Comparison of ENCODE assay signal across 11 mouse cellular contexts in genomic region chr12:76708181-76708580, GRCm38 (mm10). TPM values are rescaled to one million over a fixed set of nuclear protein-coding genes. Genes with fewer than 3 reads are reported as not detected.
DNase-seq lines count a peak whose midpoint lies in the region; ATAC-seq and TF ChIP-seq lines count a peak whose summit lies in the region.
"Had no signal": no experiment of that assay in that cellular context is flagged by ENCODE, and none has a peak within 500 bp of the region (broad histone marks: within the 10 kb centered on the region; RNA-seq: fewer than 3 reads in every experiment).

No protein-coding gene starts in this region.

- H3K4me3 ChIP-seq in heart, embryonic 12.5 days: peak overlapping the region; percentile 74
- no peak overlapping the region for H3K4me3 ChIP-seq in midbrain, postnatal 0 days (ENCODE audit: low read depth, low read length)
- no peak overlapping the region for H3K4me3 ChIP-seq in midbrain, embryonic 13.5 days (replicated peaks)
- H3K4me3 ChIP-seq in hindbrain, embryonic 14.5 days (replicated peaks; ENCODE audit: low read length): no peak overlapping the region
- H3K4me3 ChIP-seq: stomach, embryonic 15.5 days had no signal

- DNase-seq in heart, adult 18-20 months: no peak
- no peak for DNase-seq in midbrain, postnatal 0 days (ENCODE audit: low spot score)
- no peak for DNase-seq in hindbrain, embryonic 14.5 days (ENCODE audit: low spot score)
- no peak for DNase-seq in right cerebral cortex, postnatal 4 days
- no peak for DNase-seq in gastrocnemius, adult 18-20 months (ENCODE audit: low spot score)
- DNase-seq: layer of hippocampus, adult 9-11 months had no signal

- no peak for ATAC-seq in heart, embryonic 12.5 days (ENCODE audit: insufficient number of reproducible peaks, low FRiP score)
- ATAC-seq in midbrain, postnatal 0 days (ENCODE audit: low FRiP score): no peak
- ATAC-seq in midbrain, embryonic 13.5 days: no peak
- no peak for ATAC-seq in hindbrain, embryonic 14.5 days (ENCODE audit: low FRiP score)
- ATAC-seq in megakaryocyte-erythroid progenitor cell, adult 5-6 weeks (replicated peaks; ENCODE audit: low FRiP score, low TSS enrichment, poor library complexity, severe bottlenecking): 0 out of 2 replicates have a peak, but pooled peaks have one; percentile 26

- WGBS in heart, embryonic 12.5 days: 58% methylated on average over 3 of the region's 3 CpGs
- WGBS in midbrain, postnatal 0 days: 84% methylated on average over 3 of the region's 3 CpGs
- WGBS in midbrain, embryonic 13.5 days: 77% methylated on average over 3 of the region's 3 CpGs
- 75% methylated on average over 3 of the region's 3 CpGs for WGBS in hindbrain, embryonic 14.5 days

- H3K36me3 ChIP-seq in heart, embryonic 12.5 days: no peaks in the 10 kb centered on the region
- no peaks in the 10 kb centered on the region for H3K36me3 ChIP-seq in midbrain, postnatal 0 days (ENCODE audit: insufficient read depth, low read length)
- H3K36me3 ChIP-seq in midbrain, embryonic 13.5 days: no peaks in the 10 kb centered on the region
- no peaks in the 10 kb centered on the region for H3K36me3 ChIP-seq in hindbrain, embryonic 14.5 days (replicated peaks; ENCODE audit: control insufficient read depth, insufficient read depth)
- H3K36me3 ChIP-seq: limb, embryonic 12.5 days; stomach, embryonic 15.5 days had no signal

- no peak for TF ChIP-seq CTCF in midbrain, postnatal 0 days (IDR thresholded peaks at IDR 0.05)

- H3K27me3 ChIP-seq in heart, embryonic 12.5 days (replicated peaks): peaks cover 22% of the 10 kb centered on the region
- H3K27me3 ChIP-seq in midbrain, postnatal 0 days (ENCODE audit: insufficient read depth, low read length): peaks cover 5% of the 10 kb centered on the region; the same call in 1 of the 2 replicates
- H3K27me3 ChIP-seq in midbrain, embryonic 13.5 days: peaks cover 53% of the 10 kb centered on the region
- peaks cover 39% of the 10 kb centered on the region for H3K27me3 ChIP-seq in hindbrain, embryonic 14.5 days (ENCODE audit: control insufficient read depth, insufficient read depth, low read length)

- peaks cover 11% of the 10 kb centered on the region for H3K4me1 ChIP-seq in heart, embryonic 12.5 days (replicated peaks)
- H3K4me1 ChIP-seq in midbrain, postnatal 0 days (ENCODE audit: insufficient read depth, low read length): peaks cover 12% of the 10 kb centered on the region; the same call in 1 of the 2 replicates
- peaks cover 19% of the 10 kb centered on the region for H3K4me1 ChIP-seq in midbrain, embryonic 13.5 days (replicated peaks)
- H3K4me1 ChIP-seq in hindbrain, embryonic 14.5 days (replicated peaks; ENCODE audit: control insufficient read depth, insufficient read depth, low read length): 0 out of 2 replicates have a peak, but pooled peaks cover 8% of the 10 kb centered on the region

- H3K9me3 ChIP-seq in heart, embryonic 12.5 days (replicated peaks): no peaks in the 10 kb centered on the region
- H3K9me3 ChIP-seq in midbrain, postnatal 0 days (ENCODE audit: low read length): no peaks in the 10 kb centered on the region
- H3K9me3 ChIP-seq in midbrain, embryonic 13.5 days: no peaks in the 10 kb centered on the region
- no peaks in the 10 kb centered on the region for H3K9me3 ChIP-seq in hindbrain, embryonic 14.5 days (ENCODE audit: control insufficient read depth, low read length)
- H3K9me3 ChIP-seq: limb, embryonic 12.5 days; stomach, embryonic 15.5 days had no signal

- H3K9ac ChIP-seq in heart, embryonic 12.5 days: no peak overlapping the region
- no peak overlapping the region for H3K9ac ChIP-seq in midbrain, postnatal 0 days (replicated peaks; ENCODE audit: low read length, poor library complexity, severe bottlenecking)
- no peak overlapping the region for H3K9ac ChIP-seq in midbrain, embryonic 13.5 days (replicated peaks)
- no peak overlapping the region for H3K9ac ChIP-seq in hindbrain, embryonic 14.5 days
- H3K9ac ChIP-seq: limb, embryonic 12.5 days; stomach, embryonic 15.5 days had no signal

- H3K4me2 ChIP-seq in heart, embryonic 12.5 days: peak overlapping the region; percentile 92
- H3K4me2 ChIP-seq in midbrain, postnatal 0 days (ENCODE audit: low read depth, low read length, poor library complexity, severe bottlenecking): peak overlapping the region; percentile 94; the same call in 1 of the 2 replicates
- no peak overlapping the region for H3K4me2 ChIP-seq in midbrain, embryonic 13.5 days (replicated peaks)
- peak overlapping the region; percentile 99 for H3K4me2 ChIP-seq in hindbrain, embryonic 14.5 days (replicated peaks)
- H3K4me2 ChIP-seq: stomach, embryonic 15.5 days had no signal

- no peak overlapping the region; the same call in 1 of the 2 replicates for H3K27ac ChIP-seq in heart, embryonic 12.5 days (ENCODE audit: poor library complexity, severe bottlenecking)
- H3K27ac ChIP-seq in midbrain, postnatal 0 days (ENCODE audit: low read depth, low read length): no peak overlapping the region
- H3K27ac ChIP-seq in midbrain, embryonic 13.5 days: no peak overlapping the region
- no peak overlapping the region for H3K27ac ChIP-seq in hindbrain, embryonic 14.5 days
- H3K27ac ChIP-seq: limb, embryonic 12.5 days; stomach, embryonic 15.5 days had no signal

RNA-seq across cellular contexts. Expression of gene Sptb, which starts 2.2 kb away (rescaled TPM):
- polyA plus RNA-seq in heart, embryonic 12.5 days (2016; fragmentation: Nextera tagmentation; extraction: Ambion mirVana): 13.4 and 13.5 TPM in 2 replicates
- total RNA-seq in heart, adult 18-20 months (2021): 10 to 100 TPM; 85.1 to 89.0 TPM
- 31.1 and 32.8 TPM in 2 replicates for total RNA-seq in midbrain, postnatal 0 days (2014; rRNA removed)
- 4.3 and 4.8 TPM in 2 replicates for polyA plus RNA-seq in midbrain, postnatal 0 days (2015; fragmentation: Nextera tagmentation; extraction: Ambion mirVana)
- polyA plus RNA-seq in midbrain, embryonic 13.5 days (2015; fragmentation: Nextera tagmentation; extraction: Ambion mirVana): 1.1 TPM in 2 replicates
- polyA plus RNA-seq in hindbrain, embryonic 14.5 days (2014; fragmentation: Nextera tagmentation; extraction: Ambion mirVana): 11.3 and 11.5 TPM in 2 replicates
- 40.8 and 44.0 TPM in 2 replicates for total RNA-seq in megakaryocyte-erythroid progenitor cell, adult 5-6 weeks (2014; fragmentation: Nextera tagmentation)
- total RNA-seq in megakaryocyte-erythroid progenitor cell, adult 5-6 weeks (2017): 25.2 and 45.2 TPM in 2 replicates
- total RNA-seq in gastrocnemius, adult 18-20 months (2021): 100 to 1,000 TPM; 158 to 172 TPM

RNA-seq across cellular contexts. Expression of gene Churc1, which starts 57.2 kb away (rescaled TPM):
- polyA plus RNA-seq in heart, embryonic 12.5 days (2016; fragmentation: Nextera tagmentation; extraction: Ambion mirVana): 124 and 131 TPM in 2 replicates
- 10 to 100 TPM; 91.6 to 92.1 TPM for total RNA-seq in heart, adult 18-20 months (2021)
- 60.3 and 66.9 TPM in 2 replicates for total RNA-seq in midbrain, postnatal 0 days (2014; rRNA removed)
- 120 and 124 TPM in 2 replicates for polyA plus RNA-seq in midbrain, postnatal 0 days (2015; fragmentation: Nextera tagmentation; extraction: Ambion mirVana)
- 115 and 125 TPM in 2 replicates for polyA plus RNA-seq in midbrain, embryonic 13.5 days (2015; fragmentation: Nextera tagmentation; extraction: Ambion mirVana)
- 123 and 161 TPM in 2 replicates for polyA plus RNA-seq in hindbrain, embryonic 14.5 days (2014; fragmentation: Nextera tagmentation; extraction: Ambion mirVana)
- total RNA-seq in megakaryocyte-erythroid progenitor cell, adult 5-6 weeks (2014; fragmentation: Nextera tagmentation): 136 and 145 TPM in 2 replicates
- 48.9 and 57.3 TPM in 2 replicates for total RNA-seq in megakaryocyte-erythroid progenitor cell, adult 5-6 weeks (2017)
- total RNA-seq in gastrocnemius, adult 18-20 months (2021): 10 to 100 TPM; 56.7 to 60.1 TPM

RNA-seq across cellular contexts. Expression of gene Fntb, which starts 57.2 kb away (rescaled TPM):
- 30.9 and 31.7 TPM in 2 replicates for polyA plus RNA-seq in heart, embryonic 12.5 days (2016; fragmentation: Nextera tagmentation; extraction: Ambion mirVana)
- total RNA-seq in heart, adult 18-20 months (2021): 10 to 100 TPM; 11.0 to 15.6 TPM
- 33.3 and 34.3 TPM in 2 replicates for total RNA-seq in midbrain, postnatal 0 days (2014; rRNA removed)
- 36.6 and 37.8 TPM in 2 replicates for polyA plus RNA-seq in midbrain, postnatal 0 days (2015; fragmentation: Nextera tagmentation; extraction: Ambion mirVana)
- polyA plus RNA-seq in midbrain, embryonic 13.5 days (2015; fragmentation: Nextera tagmentation; extraction: Ambion mirVana): 33.4 and 36.8 TPM in 2 replicates
- 40.4 and 43.9 TPM in 2 replicates for polyA plus RNA-seq in hindbrain, embryonic 14.5 days (2014; fragmentation: Nextera tagmentation; extraction: Ambion mirVana)
- 27.2 and 31.1 TPM in 2 replicates for total RNA-seq in megakaryocyte-erythroid progenitor cell, adult 5-6 weeks (2014; fragmentation: Nextera tagmentation)
- 5.0 and 15.4 TPM in 2 replicates for total RNA-seq in megakaryocyte-erythroid progenitor cell, adult 5-6 weeks (2017)
- total RNA-seq in gastrocnemius, adult 18-20 months (2021): 10 to 100 TPM; 11.7 to 12.1 TPM
